Mouse (Mus musculus) ES-E14 (cell line): ENCODE measurements at regions not wholly inside any gene's neighbourhood (a gene's known extent, or its start where the extent isn't known, plus 50 kb on each side); places are given as distances from the start of the nearest gene placed in this dataset.

ENCODE experiments used
- DNase-seq: peaks from one replicate; pipeline ENCODE4 v3.0.0-alpha.2; 2013; ENCODE audit warnings: low read depth, low spot score
- H3K27ac ChIP-seq: 2 replicates; pipeline ENCODE4 v1.5.1; 2012; ENCODE audit warnings: low read depth, mild to moderate bottlenecking, low read length, moderate library complexity, mixed read lengths; ENCODE audit not compliant: poor library complexity, insufficient read depth, severe bottlenecking
- H3K36me3 ChIP-seq: 2 replicates; pipeline ENCODE4 v1.6.1; 2012; ENCODE audit warnings: mild to moderate bottlenecking, low read length, moderate library complexity, mixed read lengths; ENCODE audit not compliant: control insufficient read depth, poor library complexity, insufficient read depth, severe bottlenecking
- H3K4me1 ChIP-seq, 2 experiments: fragments of 150-350 bp in 1 of 2; sonication (generic) in 1 of 2; 2 replicates each; pipeline ENCODE4 v1.6.1; 2012; ENCODE audit warnings: low read length in 2 of 2, mild to moderate bottlenecking in 1 of 2, mixed read lengths in 1 of 2; ENCODE audit not compliant: control insufficient read depth in 2 of 2, insufficient read depth in 2 of 2, poor library complexity in 1 of 2
- H3K4me3 ChIP-seq, 2 experiments: fragments of 150-350 bp in 1 of 2; sonication (generic) in 1 of 2; 2 replicates each; pipeline ENCODE4 v1.5.1; 2012; ENCODE audit warnings: low read length in 2 of 2, low read depth in 1 of 2, mild to moderate bottlenecking in 1 of 2, mixed read lengths in 1 of 2; ENCODE audit not compliant: insufficient read depth in 1 of 2, poor library complexity in 1 of 2, severe bottlenecking in 1 of 2
- H3K9ac ChIP-seq: 2 replicates; pipeline ENCODE4 v1.6.1; 2012; ENCODE audit warnings: low read depth, mild to moderate bottlenecking, low read length, mixed read lengths; ENCODE audit not compliant: poor library complexity, insufficient read depth, severe bottlenecking
- H3K9me3 ChIP-seq: fragments of 150-350 bp; sonication (generic); 2 replicates; pipeline ENCODE4 v1.6.1; 2012; ENCODE audit warnings: low read depth, mild to moderate bottlenecking, low read length; ENCODE audit not compliant: control insufficient read depth, insufficient read depth
- CHD2 ChIP-seq: IDR thresholded peaks from 2 replicates; pipeline ENCODE4 v1.6.1; 2014; ENCODE audit warnings: mild to moderate bottlenecking, low read depth, low read length, inconsistent platforms
- HCFC1 ChIP-seq: IDR thresholded peaks from 2 replicates; pipeline ENCODE4 v1.6.1; 2012; ENCODE audit warnings: low read length, inconsistent platforms, borderline replicate concordance; ENCODE audit not compliant: insufficient read depth
- MAFK ChIP-seq: IDR thresholded peaks from 2 replicates; pipeline ENCODE4 v1.6.1; 2014; ENCODE audit warnings: mild to moderate bottlenecking, low read depth, low read length, inconsistent platforms; ENCODE audit not compliant: insufficient read depth
- ZC3H11A ChIP-seq: IDR thresholded peaks from 2 replicates; pipeline ENCODE4 v1.6.1; 2012; ENCODE audit warnings: low read depth, mild to moderate bottlenecking, inconsistent platforms, low read length, borderline replicate concordance
- ZNF384 ChIP-seq: IDR thresholded peaks from 2 replicates; pipeline ENCODE4 v1.6.1; 2012; ENCODE audit warnings: low read depth, low read length, inconsistent platforms
- in situ Hi-C, 2 experiments: fragments of 600-800 bp; cut with MboI; formaldehyde crosslinking; loops; one replicate each; pipeline ENCODE4 v1.15.1; 2025; ENCODE audit warnings: low sequenced_read_pairs in 2 of 2, inconsistent platforms in 1 of 2; ENCODE audit not compliant: unreplicated experiment in 2 of 2

GRCm38 (mm10) chr4:100674916-100675315, 101.6 kb upstream of the Cachd1 start:
- TF ChIP-seq CHD2 (no peak), MAFK (no peak), ZC3H11A (no peak), ZNF384 (no peak)
- no peaks in the 10 kb centered on the region for H3K36me3 ChIP-seq
- no peak overlapping the region for H3K4me3 ChIP-seq
- H3K9me3 ChIP-seq = no peaks in the 10 kb centered on the region
- H3K9ac ChIP-seq = no peak overlapping the region
- H3K27ac ChIP-seq = no peak overlapping the region
- no peaks in the 10 kb centered on the region for H3K4me1 ChIP-seq
- in situ Hi-C loops = no loop called here
- DNase-seq = no peak

GRCm38 (mm10) chr4:100683757-100684156, 92.7 kb upstream of the Cachd1 start:
- no peak overlapping the region for H3K9ac ChIP-seq
- no peaks in the 10 kb centered on the region for H3K9me3 ChIP-seq
- H3K4me1 ChIP-seq = no peaks in the 10 kb centered on the region
- TF ChIP-seq CHD2 = no peak
- no peak for TF ChIP-seq HCFC1
- no peak for TF ChIP-seq ZNF384
- no peak for TF ChIP-seq MAFK
- TF ChIP-seq ZC3H11A = no peak
- no peak for DNase-seq
- no peaks in the 10 kb centered on the region for H3K36me3 ChIP-seq
- H3K27ac ChIP-seq = no peak overlapping the region
- H3K4me3 ChIP-seq = no peak overlapping the region
- in situ Hi-C loops = no loop called here

- Histone ChIP-seq H3K27ac (no peak overlapping the region), H3K4me3 (no peak overlapping the region), H3K36me3 (no peaks in the 10 kb centered on the region), H3K9me3 (no peaks in the 10 kb centered on the region), H3K4me1 (no peaks in the 10 kb centered on the region), H3K9ac (no peak overlapping the region)
- TF ChIP-seq ZNF384 (no peak), CHD2 (no peak), ZC3H11A (no peak), MAFK (no peak), HCFC1 (no peak)
- no peak for DNase-seq
- in situ Hi-C loops = no loop called here
These were observed 76.5 kb upstream of the Cachd1 start for GRCm38 (mm10) chr4:100700002-100700401.

- in situ Hi-C loops = no loop called here
- no peak overlapping the region for H3K4me3 ChIP-seq
- H3K9ac ChIP-seq = no peak overlapping the region
- H3K9me3 ChIP-seq = no peaks in the 10 kb centered on the region
- H3K36me3 ChIP-seq = no peaks in the 10 kb centered on the region
- H3K27ac ChIP-seq = no peak overlapping the region
- DNase-seq = no peak
- no peak for TF ChIP-seq HCFC1
- TF ChIP-seq ZNF384 = no peak
- TF ChIP-seq CHD2 = no peak
- no peak for TF ChIP-seq MAFK
- no peak for TF ChIP-seq ZC3H11A
- no peaks in the 10 kb centered on the region for H3K4me1 ChIP-seq
These were observed 76.1 kb upstream of the Cachd1 start for GRCm38 (mm10) chr4:100700418-100700817.

- H3K27ac ChIP-seq = no peak overlapping the region
- TF ChIP-seq ZNF384 (no peak), ZC3H11A (no peak), HCFC1 (no peak), CHD2 (no peak), MAFK (no peak)
- no peaks in the 10 kb centered on the region for H3K4me1 ChIP-seq
- no peak for DNase-seq
- H3K36me3 ChIP-seq = no peaks in the 10 kb centered on the region
- in situ Hi-C loops = no loop called here
- H3K4me3 ChIP-seq = no peak overlapping the region
- no peak overlapping the region for H3K9ac ChIP-seq
- no peaks in the 10 kb centered on the region for H3K9me3 ChIP-seq
These were observed 70.5 kb upstream of the Cachd1 start for GRCm38 (mm10) chr4:100705960-100706359.
